Mouse (Mus musculus) MEL (cell line): ENCODE measurements around the gene Dhrs1. TPM values are rescaled to one million over a fixed set of nuclear protein-coding genes. Genes with fewer than 3 reads are reported as not detected.
A peak's percentile ranks its signal among the peaks of the same experiment; 100 is the strongest.

Experiments
- DNase-seq: peaks from one replicate; pipeline ENCODE4 v3.0.0; 2011; ENCODE audit warnings: low read depth, low spot score
- H3K27ac ChIP-seq: 2 replicates; pipeline ENCODE4 v1.5.1; 2012; ENCODE audit warnings: low read depth, mild to moderate bottlenecking, control low read depth, low read length, moderate library complexity; ENCODE audit not compliant: control insufficient read depth
- H3K27me3 ChIP-seq, 2 experiments: fragments of 150-350 bp in 1 of 2; sonication (generic) in 1 of 2; 2 replicates each; pipeline ENCODE4 v1.6.1; 2012; ENCODE audit warnings: low read length in 2 of 2, mild to moderate bottlenecking in 2 of 2, improper control_type of control experiment in 1 of 2, moderate library complexity in 1 of 2; ENCODE audit not compliant: insufficient read depth in 2 of 2, control insufficient read depth in 1 of 2
- H3K36me3 ChIP-seq, 2 experiments: 2 replicates each; pipeline ENCODE4 v1.6.1; 2012 to 2014; ENCODE audit warnings: low read length in 2 of 2, improper control_type of control experiment in 1 of 2, inconsistent platforms in 1 of 2, mild to moderate bottlenecking in 1 of 2; ENCODE audit not compliant: insufficient read depth in 2 of 2, control insufficient read depth in 1 of 2
- H3K4me1 ChIP-seq, 2 experiments: fragments of 150-350 bp in 1 of 2; sonication (generic) in 1 of 2; 2 replicates each; pipeline ENCODE4 v1.6.1; 2012; ENCODE audit warnings: low read length in 2 of 2, improper control_type of control experiment in 1 of 2, mild to moderate bottlenecking in 1 of 2; ENCODE audit not compliant: insufficient read depth in 2 of 2, control insufficient read depth in 1 of 2
- H3K4me3 ChIP-seq, 2 experiments: fragments of 150-350 bp in 1 of 2; sonication (generic) in 1 of 2; 2 replicates each; pipeline ENCODE4 v1.5.1; 2012; ENCODE audit warnings: low read depth in 2 of 2, low read length in 2 of 2, mild to moderate bottlenecking in 2 of 2, moderate library complexity in 2 of 2, control low read depth in 1 of 2, improper control_type of control experiment in 1 of 2; ENCODE audit not compliant: control insufficient read depth in 1 of 2, insufficient read depth in 1 of 2
- H3K79me2 ChIP-seq: 2 replicates; pipeline ENCODE4 v1.6.1; 2012; ENCODE audit warnings: mild to moderate bottlenecking, low read length, moderate library complexity; ENCODE audit not compliant: control insufficient read depth, poor library complexity, insufficient read depth
- H3K9ac ChIP-seq: 2 replicates; pipeline ENCODE4 v1.6.1; 2012; ENCODE audit warnings: low read depth, mild to moderate bottlenecking, control low read depth, low read length, moderate library complexity; ENCODE audit not compliant: control insufficient read depth, poor library complexity, severe bottlenecking
- H3K9me3 ChIP-seq: fragments of 150-350 bp; sonication (generic); replicated peaks from 2 replicates; pipeline ENCODE4 v1.6.1; 2012; ENCODE audit warnings: mild to moderate bottlenecking, low read length, improper control_type of control experiment, moderate library complexity; ENCODE audit not compliant: insufficient read depth
- BHLHE40 ChIP-seq: IDR thresholded peaks from 2 replicates; pipeline ENCODE4 v1.6.1; 2012; ENCODE audit warnings: low read depth, mild to moderate bottlenecking, inconsistent platforms, low read length, improper control_type of control experiment, borderline replicate concordance
- CHD1 ChIP-seq: IDR thresholded peaks from 2 replicates; pipeline ENCODE4 v1.6.1; 2012; ENCODE audit warnings: low read depth, mild to moderate bottlenecking, inconsistent platforms, low read length, improper control_type of control experiment
- CHD2 ChIP-seq: IDR thresholded peaks from 2 replicates; pipeline ENCODE4 v1.6.1; 2011; ENCODE audit warnings: low read length, improper control_type of control experiment
- CTCF ChIP-seq, 3 experiments: IDR thresholded peaks in 2 of 3; conservative IDR thresholded peaks in 1 of 3; 2 replicates each; pipeline ENCODE4 v1.5.1; 2011 to 2012; ENCODE audit warnings: low read length in 3 of 3, low read depth in 2 of 3, mild to moderate bottlenecking in 2 of 3, improper control_type of control experiment in 1 of 3, inconsistent platforms in 1 of 3, mixed read lengths in 1 of 3, moderate library complexity in 1 of 3; ENCODE audit not compliant: control insufficient read depth in 1 of 3, insufficient read depth in 1 of 3, poor library complexity in 1 of 3, severe bottlenecking in 1 of 3
- E2F4 ChIP-seq: IDR thresholded peaks from 2 replicates; pipeline ENCODE4 v1.6.1; 2011; ENCODE audit warnings: low read depth, low read length, improper control_type of control experiment, borderline replicate concordance
- ELF1 ChIP-seq: IDR thresholded peaks from 2 replicates; pipeline ENCODE4 v1.6.1; 2014; ENCODE audit warnings: low read depth, mild to moderate bottlenecking, inconsistent platforms, low read length, improper control_type of control experiment, moderate library complexity
- EP300 ChIP-seq, 2 experiments: IDR thresholded peaks; 2 replicates each; pipeline ENCODE4 v1.6.1; 2011; ENCODE audit warnings: improper control_type of control experiment in 2 of 2, low read length in 2 of 2, low read depth in 1 of 2, mild to moderate bottlenecking in 1 of 2
- ETS1 ChIP-seq: IDR thresholded peaks from 2 replicates; pipeline ENCODE4 v1.6.1; 2012; ENCODE audit warnings: low read depth, mild to moderate bottlenecking, inconsistent platforms, low read length, improper control_type of control experiment, moderate library complexity
- GABPA ChIP-seq: IDR thresholded peaks from 2 replicates; pipeline ENCODE4 v1.6.1; 2012; ENCODE audit warnings: low read depth, mild to moderate bottlenecking, inconsistent platforms, low read length, improper control_type of control experiment, moderate library complexity
- GATA1 ChIP-seq: IDR thresholded peaks from 2 replicates; pipeline ENCODE4 v1.6.1; 2011; ENCODE audit warnings: low read depth, low read length, improper control_type of control experiment
- JUND ChIP-seq: IDR thresholded peaks from 2 replicates; pipeline ENCODE4 v1.6.1; 2011; ENCODE audit warnings: low read depth, mild to moderate bottlenecking, improper control_type of control experiment, low read length
- KAT2A ChIP-seq: conservative IDR thresholded peaks from 2 replicates; pipeline ENCODE4 v1.6.1; 2012; ENCODE audit warnings: low read depth, low read length, improper control_type of control experiment, inconsistent platforms
- MAFK ChIP-seq: IDR thresholded peaks from 2 replicates; pipeline ENCODE4 v1.6.1; 2011; ENCODE audit warnings: low read depth, mild to moderate bottlenecking, low read length, improper control_type of control experiment, borderline replicate concordance
- MAX ChIP-seq: IDR thresholded peaks from 2 replicates; pipeline ENCODE4 v1.6.1; 2011; ENCODE audit warnings: low read length, improper control_type of control experiment
- MAZ ChIP-seq: IDR thresholded peaks from 2 replicates; pipeline ENCODE4 v1.6.1; 2012; ENCODE audit warnings: low read depth, mild to moderate bottlenecking, inconsistent platforms, low read length, improper control_type of control experiment
- MEF2A ChIP-seq: IDR thresholded peaks from 2 replicates; pipeline ENCODE4 v1.6.1; 2014; ENCODE audit warnings: low read depth, mild to moderate bottlenecking, inconsistent platforms, low read length, improper control_type of control experiment; ENCODE audit not compliant: poor library complexity, insufficient replicate concordance, severe bottlenecking; ENCODE audit errors: extremely low read depth
- MXI1 ChIP-seq: IDR thresholded peaks from 2 replicates; pipeline ENCODE4 v1.6.1; 2011; ENCODE audit warnings: mild to moderate bottlenecking, low read depth, low read length, improper control_type of control experiment
- MYB ChIP-seq: IDR thresholded peaks from 2 replicates; pipeline ENCODE4 v1.6.1; 2011; ENCODE audit warnings: mild to moderate bottlenecking, low read depth, low read length, improper control_type of control experiment
- MYC ChIP-seq: IDR thresholded peaks from 2 replicates; pipeline ENCODE4 v1.6.1; 2011; ENCODE audit warnings: low read depth, mild to moderate bottlenecking, low read length, improper control_type of control experiment, moderate library complexity
- NELFE ChIP-seq: IDR thresholded peaks from 2 replicates; pipeline ENCODE4 v1.6.1; 2011; ENCODE audit warnings: low read depth, low read length, improper control_type of control experiment
- NRF1 ChIP-seq: IDR thresholded peaks from 2 replicates; pipeline ENCODE4 v1.6.1; 2014; ENCODE audit warnings: low read depth, mild to moderate bottlenecking, inconsistent platforms, low read length, improper control_type of control experiment, moderate library complexity; ENCODE audit not compliant: poor library complexity, insufficient read depth, severe bottlenecking
- POLR2A ChIP-seq, 2 experiments: IDR thresholded peaks; 2 replicates each; pipeline ENCODE4 v1.6.1; 2011 to 2012; ENCODE audit warnings: low read length in 2 of 2, mild to moderate bottlenecking in 2 of 2, control low read depth in 1 of 2, improper control_type of control experiment in 1 of 2, low read depth in 1 of 2, moderate library complexity in 1 of 2; ENCODE audit not compliant: control insufficient read depth in 1 of 2, insufficient read depth in 1 of 2, poor library complexity in 1 of 2
- POLR2AphosphoS2 ChIP-seq: IDR thresholded peaks from 2 replicates; pipeline ENCODE4 v1.6.1; 2011; ENCODE audit warnings: low read length, improper control_type of control experiment
- POLR2AphosphoS5 ChIP-seq: IDR thresholded peaks from 2 replicates; pipeline ENCODE4 v1.6.1; 2012; ENCODE audit warnings: low read depth, borderline replicate concordance, mild to moderate bottlenecking, inconsistent platforms, low read length, moderate library complexity, mixed read lengths
- RAD21 ChIP-seq: IDR thresholded peaks from 2 replicates; pipeline ENCODE4 v1.6.1; 2011; ENCODE audit warnings: mild to moderate bottlenecking, low read depth, low read length, improper control_type of control experiment
- SIN3A ChIP-seq: IDR thresholded peaks from 2 replicates; pipeline ENCODE4 v1.6.1; 2012; ENCODE audit warnings: low read length, improper control_type of control experiment, inconsistent platforms
- SMC3 ChIP-seq: IDR thresholded peaks from 2 replicates; pipeline ENCODE4 v1.6.1; 2011; ENCODE audit warnings: low read depth, low read length, improper control_type of control experiment
- TAL1 ChIP-seq: IDR thresholded peaks from 2 replicates; pipeline ENCODE4 v1.6.1; 2012; ENCODE audit warnings: mild to moderate bottlenecking, inconsistent platforms, low read length, moderate library complexity, mixed read lengths
- TBP ChIP-seq: IDR thresholded peaks from 2 replicates; pipeline ENCODE4 v1.8.0; 2011; ENCODE audit warnings: low read depth, low read length, improper control_type of control experiment
- TCF12 ChIP-seq: IDR thresholded peaks from 2 replicates; pipeline ENCODE4 v1.6.1; 2014; ENCODE audit warnings: low read depth, mild to moderate bottlenecking, inconsistent platforms, low read length, improper control_type of control experiment, moderate library complexity
- UBTF ChIP-seq: IDR thresholded peaks from 2 replicates; pipeline ENCODE4 v1.6.1; 2012; ENCODE audit warnings: low read depth, mild to moderate bottlenecking, inconsistent platforms, low read length, improper control_type of control experiment, moderate library complexity, borderline replicate concordance; ENCODE audit not compliant: insufficient read depth
- USF1 ChIP-seq: IDR thresholded peaks from 2 replicates; pipeline ENCODE4 v1.6.1; 2014; ENCODE audit warnings: low read depth, mild to moderate bottlenecking, inconsistent platforms, low read length, improper control_type of control experiment, moderate library complexity
- USF2 ChIP-seq, 2 experiments: IDR thresholded peaks; 2 replicates each; pipeline ENCODE4 v1.6.1; 2011 to 2012; ENCODE audit warnings: improper control_type of control experiment in 2 of 2, low read length in 2 of 2, borderline replicate concordance in 1 of 2, inconsistent platforms in 1 of 2, low read depth in 1 of 2, mild to moderate bottlenecking in 1 of 2; ENCODE audit not compliant: insufficient read depth in 1 of 2
- ZC3H11A ChIP-seq: IDR thresholded peaks from 2 replicates; pipeline ENCODE4 v1.6.1; 2012; ENCODE audit warnings: low read depth, mild to moderate bottlenecking, inconsistent platforms, low read length, improper control_type of control experiment
- ZKSCAN1 ChIP-seq: IDR thresholded peaks from 2 replicates; pipeline ENCODE4 v1.6.1; 2012; ENCODE audit warnings: low read depth, mild to moderate bottlenecking, inconsistent platforms, low read length, improper control_type of control experiment, moderate library complexity
- ZMIZ1 ChIP-seq: IDR thresholded peaks from 2 replicates; pipeline ENCODE4 v1.6.1; 2012; ENCODE audit warnings: low read depth, mild to moderate bottlenecking, inconsistent platforms, low read length, improper control_type of control experiment, moderate library complexity
- ZNF384 ChIP-seq: IDR thresholded peaks from 2 replicates; pipeline ENCODE4 v1.6.1; 2012; ENCODE audit warnings: low read depth, mild to moderate bottlenecking, inconsistent platforms, low read length, improper control_type of control experiment
- polyA plus RNA-seq, 2 experiments: library from polyadenylated mRNA; stranded (reverse) in 1 of 2; unstranded in 1 of 2; fragments of >175 nt in 1 of 2; fragments of >200 nt in 1 of 2; gene quantifications; 2 replicates each; pipeline versions ENCODE4 v1.2.1 to v1.2.4; 2012; ENCODE audit warnings: low replicate concordance in 2 of 2, low read depth in 1 of 2; ENCODE audit not compliant: insufficient read length in 2 of 2, insufficient read depth in 1 of 2, missing spikeins in 1 of 2
- total RNA-seq: library from RNA; depleted of rRNA; stranded (reverse); fragments of 300-350 nt; gene quantifications from 2 replicates; pipeline ENCODE4 v1.2.3, GENCODE M21; 2012

Gene Dhrs1
- total and polyA plus RNA-seq, 3 experiments = 20.0 to 48.8 TPM; not detected in 1

DNA sequence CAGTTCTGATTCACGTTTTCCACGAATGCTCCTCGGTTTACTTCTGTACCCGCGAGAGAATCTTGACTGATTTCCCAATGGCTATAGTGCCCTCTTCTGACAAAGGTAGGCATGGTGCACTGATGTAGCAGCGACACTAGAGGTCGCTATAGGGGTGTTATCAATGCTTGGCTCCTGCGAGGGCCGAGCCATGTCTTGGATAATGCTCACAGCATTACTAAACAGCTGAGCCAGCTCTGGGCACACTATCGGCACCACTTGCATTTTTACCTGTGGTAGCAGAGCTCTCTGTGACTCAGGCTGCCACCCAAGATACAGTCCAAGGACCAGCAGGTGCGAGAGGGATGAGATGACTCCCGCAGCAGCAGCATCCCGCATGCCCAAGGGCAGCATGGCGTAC is 35.8 kb upstream of the Dhrs1 start:
- H3K79me2 ChIP-seq = no peaks in the 10 kb centered on the region
- no peak overlapping the region for H3K4me3 ChIP-seq
- H3K27me3 ChIP-seq = no peaks in the 10 kb centered on the region
- H3K36me3 ChIP-seq = peaks cover 0 to 7% of the 10 kb centered on the region in 2 experiments; a peak in 2 of 4 replicates
- no peaks in the 10 kb centered on the region for H3K9me3 ChIP-seq
- peak; percentile 86 for DNase-seq
- no peak overlapping the region for H3K27ac ChIP-seq
- H3K4me1 ChIP-seq = peaks cover 5 to 12% of the 10 kb centered on the region in 2 experiments; a peak in 3 of 4 replicates
- no peak overlapping the region for H3K9ac ChIP-seq
- TF ChIP-seq JUND = no peak
- TF ChIP-seq ELF1 = 0 out of 2 replicates have a peak, but pooled peaks have one; percentile 6
- no peak for TF ChIP-seq USF2 (IDR thresholded peaks at IDR 0.05; ENCODE audit: borderline replicate concordance in 1 of 2, insufficient read depth in 1 of 2, low read depth in 1 of 2, low read length in 2 of 2)
- no peak for TF ChIP-seq ZMIZ1
- TF ChIP-seq MAZ = 0 out of 2 replicates have a peak, but pooled peaks have one; percentile 26
- TF ChIP-seq EP300 (IDR thresholded peaks at IDR 0.05; ENCODE audit: low read depth in 1 of 2, low read length in 2 of 2) = no peak
- no peak for TF ChIP-seq ZKSCAN1
- TF ChIP-seq CHD1 = no peak
- peak; percentile 53; the same call in 1 of the 2 replicates for TF ChIP-seq TBP
- no peak for TF ChIP-seq POLR2AphosphoS5
- TF ChIP-seq TCF12 = 0 out of 2 replicates have a peak, but pooled peaks have one; percentile 27
- 0 out of 2 replicates have a peak, but pooled peaks have one; percentile 57 for TF ChIP-seq MYC
- no peak for TF ChIP-seq KAT2A
- no peak for TF ChIP-seq CHD2
- peak; percentile 61 for TF ChIP-seq BHLHE40
- TF ChIP-seq SMC3 = peak; percentile 96
- TF ChIP-seq ZC3H11A = peak; percentile 94
- no peak for TF ChIP-seq ZNF384
- no peak for TF ChIP-seq TAL1
- TF ChIP-seq MXI1 = 0 out of 2 replicates have a peak, but pooled peaks have one; percentile 49
- TF ChIP-seq POLR2AphosphoS2 = no peak
- TF ChIP-seq MYB = no peak
- TF ChIP-seq POLR2A (IDR thresholded peaks at IDR 0.05; ENCODE audit: control insufficient read depth in 1 of 2, insufficient read depth in 1 of 2, low read depth in 1 of 2, low read length in 2 of 2, poor library complexity in 1 of 2) = no peak
- TF ChIP-seq E2F4 = no peak
- TF ChIP-seq USF1 = no peak
- peak; percentile 29; the same call in 1 of the 2 replicates for TF ChIP-seq ETS1
- no peak for TF ChIP-seq NELFE
- TF ChIP-seq CTCF (IDR thresholded peaks at IDR 0.05 in 2 of 3, conservative IDR thresholded peaks at IDR 0.05 in 1 of 3; ENCODE audit: control insufficient read depth in 1 of 3, insufficient read depth in 1 of 3, low read depth in 2 of 3, low read length in 3 of 3, poor library complexity in 1 of 3, severe bottlenecking in 1 of 3) = peak in 2 of 3 experiments; percentile 98 to 99; a peak in 5 of 6 replicates
- no peak for TF ChIP-seq UBTF
- TF ChIP-seq MAFK = no peak
- peak; percentile 83 for TF ChIP-seq SIN3A
- peak; percentile 90 for TF ChIP-seq RAD21
- TF ChIP-seq NRF1 = no peak
- no peak for TF ChIP-seq MAX
- no peak for TF ChIP-seq MEF2A
- TF ChIP-seq GABPA = no peak
- TF ChIP-seq GATA1 = peak; percentile 57
